Mouse (Mus musculus) embryo, embryonic 10 days (tissue): Measurements from ENCODE around the gene Pax7.

ENCODE experiments used
- DNase-seq: peaks from one replicate; pipeline ENCODE4 v3.0.0-alpha.2; 2015; ENCODE audit warnings: low spot score

Gene Pax7

GRCm38 (mm10) chr4:139750926-139751325 is 82.4 kb downstream of the Pax7 start:
- DNase-seq = no peak

DNA sequence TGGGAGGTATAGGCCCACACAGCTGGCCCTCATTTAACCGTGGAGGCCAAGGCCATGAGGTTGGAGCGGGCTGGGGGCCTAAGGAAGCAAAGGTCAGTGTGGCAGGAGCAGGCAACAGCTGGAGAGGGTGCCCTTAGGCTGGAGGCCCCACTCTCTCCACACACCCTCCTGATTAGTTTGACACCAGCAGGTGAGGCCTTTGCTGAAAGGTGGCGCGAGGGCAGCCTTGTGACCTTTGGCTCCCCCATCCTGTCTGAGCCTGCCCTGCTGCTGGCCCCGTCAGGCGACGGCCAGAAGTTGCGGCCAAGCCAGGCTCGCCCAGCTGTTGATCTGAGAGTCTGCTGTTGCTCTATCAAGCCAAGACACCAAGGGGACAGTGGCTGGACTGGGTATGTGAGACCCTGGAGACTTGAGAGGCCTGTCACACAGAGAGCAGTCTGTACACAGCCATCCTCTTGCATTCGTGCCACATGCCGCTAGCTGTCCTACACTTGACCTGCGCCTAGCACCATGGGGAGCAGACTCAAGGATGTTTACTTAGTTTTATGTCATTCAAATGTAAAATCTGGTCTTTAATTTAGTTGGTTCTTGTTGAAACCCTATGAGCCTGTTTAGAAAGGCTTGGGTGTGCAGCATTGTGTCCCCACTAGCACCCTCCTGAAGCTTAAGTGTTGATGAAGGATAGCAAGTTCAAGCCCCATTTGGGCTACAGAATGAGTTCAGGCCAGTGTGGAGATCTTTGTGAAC is 86.0 kb downstream of the Pax7 start:
- DNase-seq = peak; percentile 83

- peak; percentile 48 for DNase-seq
Observed at GRCm38 (mm10) chr4:139746177-139746576, 87.2 kb downstream of the Pax7 start.

- DNase-seq = no peak
Observed at GRCm38 (mm10) chr4:139744765-139745395, 88.4 kb downstream of the Pax7 start.

DNA sequence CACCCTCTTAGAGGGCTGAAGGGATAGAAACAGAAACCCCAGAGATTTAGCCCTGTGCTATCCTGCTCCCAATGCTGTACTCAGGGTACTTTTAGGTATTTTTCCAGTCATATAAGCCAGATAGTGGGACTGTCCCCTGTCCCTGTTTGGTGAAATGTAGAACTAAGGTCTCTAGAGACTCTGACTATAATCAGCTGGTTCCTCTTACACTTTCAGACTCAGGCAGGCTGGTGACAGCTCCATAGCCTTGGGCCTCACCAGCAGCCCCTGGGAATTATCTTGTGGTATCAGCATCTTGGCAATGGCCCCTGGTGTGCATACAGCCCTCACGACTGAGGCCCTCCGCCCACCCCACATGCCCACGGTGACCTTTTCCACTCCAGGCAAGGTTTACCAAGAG is 89.7 kb downstream of the Pax7 start:
- no peak for DNase-seq

GRCm38 (mm10) chr4:139737035-139737434 is 96.3 kb downstream of the Pax7 start:
- no peak for DNase-seq

- DNase-seq = no peak
Observed at GRCm38 (mm10) chr4:139727101-139727500, 106.2 kb downstream of the Pax7 start.

GRCm38 (mm10) chr4:139725421-139725820 is 107.9 kb downstream of the Pax7 start:
- DNase-seq = peak; percentile 16

GRCm38 (mm10) chr4:139724296-139724695 is 109.0 kb downstream of the Pax7 start:
- no peak for DNase-seq

DNA sequence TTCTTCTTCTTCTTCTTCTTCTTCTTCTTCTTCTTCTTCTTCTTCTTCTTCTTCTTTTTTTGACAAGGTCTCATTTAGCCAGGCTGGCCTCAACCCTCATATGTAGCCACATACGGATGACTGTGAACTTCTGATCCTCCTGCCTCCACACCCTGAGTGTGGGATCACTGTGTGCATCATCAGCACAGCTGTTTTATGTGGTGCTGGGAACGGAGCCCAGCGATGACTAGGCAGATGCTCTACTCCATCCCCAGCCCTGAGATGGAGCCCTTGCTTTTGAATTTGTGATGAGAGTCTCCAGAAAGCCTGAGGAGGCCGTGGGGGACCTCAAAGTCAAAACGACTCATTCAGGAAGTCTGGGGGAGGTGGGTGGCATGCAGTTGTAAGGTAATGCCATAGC is 114.3 kb downstream of the Pax7 start:
- no peak for DNase-seq

DNA sequence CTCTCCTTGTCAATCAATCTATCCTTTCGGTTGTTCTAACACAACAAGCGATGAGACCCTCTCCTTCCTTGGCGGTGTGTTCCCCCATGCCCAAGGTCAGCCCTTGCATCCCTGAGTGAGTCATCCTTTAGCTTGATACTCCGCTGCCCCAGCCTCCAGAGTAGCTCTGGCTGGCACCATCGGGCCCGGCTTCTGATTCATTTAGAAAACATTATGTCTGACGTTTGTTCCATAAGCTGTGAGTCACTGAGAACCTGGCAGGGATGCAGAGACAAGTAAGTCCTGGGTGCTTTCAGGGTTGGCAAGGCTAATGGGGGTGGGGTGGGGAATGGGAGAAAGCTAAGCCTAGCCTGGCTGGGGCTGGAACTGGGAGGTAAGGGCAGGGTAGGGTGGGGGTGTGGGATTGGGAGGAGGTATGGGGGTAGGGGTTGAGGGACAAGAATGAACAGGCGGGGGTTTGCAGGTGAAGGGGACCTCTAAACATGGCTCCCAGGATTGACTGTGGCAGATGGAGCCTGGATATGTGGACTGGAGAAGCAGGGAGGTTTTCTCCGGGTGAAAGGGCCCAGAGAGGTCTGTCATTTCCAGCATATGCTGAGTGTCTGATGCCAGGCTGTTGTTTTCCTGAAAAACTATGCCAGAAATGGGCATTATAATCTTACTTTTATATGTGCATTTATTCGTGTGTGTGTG is 116.7 kb downstream of the Pax7 start:
- DNase-seq = no peak

GRCm38 (mm10) chr4:139715241-139715932 is 117.9 kb downstream of the Pax7 start:
- peak; percentile 45 for DNase-seq

GRCm38 (mm10) chr4:139710467-139711334 is 122.6 kb downstream of the Pax7 start:
- no peak for DNase-seq

- DNase-seq = no peak
Observed at GRCm38 (mm10) chr4:139705986-139706385, 127.3 kb downstream of the Pax7 start.

DNA sequence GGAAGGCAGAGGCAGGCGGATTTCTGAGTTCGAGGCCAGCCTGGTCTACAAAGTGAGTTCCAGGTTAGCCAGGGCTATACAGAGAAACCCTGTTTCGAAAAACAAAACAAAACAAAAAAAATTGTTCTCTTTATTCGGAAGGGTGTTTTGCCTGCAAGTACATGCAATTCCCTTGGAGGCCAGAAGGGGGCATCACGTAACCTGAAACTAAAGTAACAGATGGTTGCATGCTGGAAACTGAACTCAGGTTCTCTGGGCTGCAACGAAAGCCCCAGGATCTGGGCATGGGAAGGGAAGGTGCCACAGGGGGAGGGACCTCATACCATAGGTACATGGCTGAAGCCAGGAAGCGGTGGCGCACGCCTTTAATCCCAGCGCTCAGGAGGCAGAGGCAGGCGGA is 129.9 kb downstream of the Pax7 start:
- no peak for DNase-seq

- no peak for DNase-seq
Observed at GRCm38 (mm10) chr4:139702914-139703313, 130.4 kb downstream of the Pax7 start.

DNA sequence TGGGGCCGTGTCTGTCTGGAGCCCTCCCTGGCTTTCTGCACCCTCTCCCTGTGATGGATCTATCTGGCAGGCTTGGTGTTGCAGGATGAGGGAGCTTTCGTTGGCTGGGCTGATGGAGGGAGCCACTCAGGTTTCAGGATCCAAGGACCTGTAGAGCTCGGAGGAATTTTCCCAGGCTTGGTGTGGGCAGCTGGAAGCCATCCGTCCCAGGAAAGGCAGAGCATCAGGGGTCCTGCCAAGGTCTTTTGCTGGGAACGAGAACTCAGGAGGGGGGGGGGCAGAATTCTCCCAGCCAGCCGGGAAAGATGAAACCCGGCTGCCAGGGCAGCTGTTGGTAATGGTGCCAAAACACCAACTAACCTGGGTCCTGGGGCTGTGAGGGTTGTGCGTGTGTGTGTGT is 134.7 kb downstream of the Pax7 start:
- DNase-seq = no peak

DNA sequence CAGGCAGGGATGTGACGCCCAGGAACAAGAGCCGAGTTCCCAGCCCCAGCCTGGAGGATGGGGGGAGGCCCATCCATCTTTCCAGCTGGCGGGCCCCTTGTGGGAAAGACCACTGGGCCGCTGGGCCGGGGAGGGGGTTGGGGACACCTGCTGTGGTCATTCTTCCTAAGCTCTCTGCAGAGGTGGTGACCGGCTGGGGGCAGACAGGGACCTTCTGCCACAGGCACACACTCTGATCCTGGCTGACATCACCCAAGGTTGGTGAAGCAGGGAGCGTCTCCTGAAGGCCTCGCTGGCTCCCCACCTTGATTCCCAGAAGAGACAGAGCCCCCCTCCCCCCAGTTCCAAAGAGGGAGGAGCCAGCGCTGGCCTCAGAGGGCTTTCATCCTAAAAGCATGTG is 135.6 kb downstream of the Pax7 start:
- peak; percentile 58 for DNase-seq

GRCm38 (mm10) chr4:139693315-139693714 is 140.0 kb downstream of the Pax7 start:
- no peak for DNase-seq

- no peak for DNase-seq
Observed at GRCm38 (mm10) chr4:139689627-139690269, 143.6 kb downstream of the Pax7 start.

GRCm38 (mm10) chr4:139688058-139688457 is 145.3 kb downstream of the Pax7 start:
- DNase-seq = no peak
